Mouse (Mus musculus): ENCODE data around the gene Rsph1. TPM values are rescaled to one million over a fixed set of nuclear protein-coding genes. Genes with fewer than 3 reads are reported as not detected.

Rsph1 gene
- polyA plus RNA-seq, 1 experiment from 2014 or later, result 1.6 TPM

DNA sequence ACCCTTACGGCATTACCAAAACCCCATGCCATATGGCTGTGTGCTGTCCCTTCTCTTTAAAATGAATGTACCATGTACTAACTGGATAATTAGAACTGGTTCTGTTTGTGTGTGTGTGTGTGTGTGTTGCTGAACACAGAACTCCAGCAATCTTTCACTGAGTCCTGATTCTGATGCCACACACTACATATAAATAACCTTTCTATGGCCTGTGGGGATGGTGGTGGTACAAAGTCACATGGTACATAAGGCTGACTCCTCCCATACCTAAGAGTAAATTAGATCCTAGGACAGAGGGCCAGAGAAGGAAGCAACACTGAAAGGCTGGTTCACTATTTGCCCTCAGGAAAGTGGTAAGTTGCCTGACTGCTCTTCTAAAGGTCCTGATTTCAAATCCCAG, 9.3 kb upstream of the Rsph1 start, which contains the start of gene Slc37a1:
TSS of gene Slc37a1 (plus strand) at position 301 of the 400 bp plus-strand sequence.
- no peaks in the 10 kb centered on the region for H3K9me3 ChIP-seq
- 92% methylated on average over 1 of the region's 1 CpGs for WGBS
- no peak within 1 kb of the TSS for H3K4me2 ChIP-seq

DNA sequence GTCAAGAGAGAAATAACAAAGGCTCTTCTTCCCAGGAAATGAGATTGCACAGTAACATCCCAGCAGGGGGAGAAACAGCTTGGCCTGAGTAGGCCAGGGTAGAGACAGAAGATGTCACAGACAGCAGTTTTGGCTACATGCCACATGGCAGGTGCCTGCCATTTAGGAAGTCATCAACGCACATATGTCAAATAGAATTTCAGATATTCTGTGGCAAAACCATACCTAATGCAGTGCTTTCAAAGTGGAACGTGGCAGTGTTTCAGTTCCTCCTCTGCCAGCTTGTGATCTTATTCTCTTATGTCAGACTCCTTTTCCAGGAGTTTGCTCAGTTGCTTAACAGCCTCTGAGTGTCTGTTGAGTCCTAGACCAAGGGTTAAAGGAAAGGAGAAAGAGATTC, 8.7 kb upstream of the Rsph1 start:
- Histone ChIP-seq H3K27me3 (replicated peaks) (no peaks in the 10 kb centered on the region), H3K4me3 (replicated peaks) (no peak overlapping the region), H3K9me3 (no peaks in the 10 kb centered on the region), H3K36me3 (no peaks in the 10 kb centered on the region), H3K9ac (no peak overlapping the region), H3K4me1 (no peaks in the 10 kb centered on the region), H3K4me2 (no peak overlapping the region), H3K27ac (no peak overlapping the region)
- no peak for ATAC-seq (ENCODE audit: insufficient read depth, low FRiP score, low read depth)
- 81% methylated on average over 2 of the region's 2 CpGs for WGBS

More for the DNA sequence above, 9.3 kb upstream of the Rsph1 start, which contains the start of gene Slc37a1:
- no peaks in the 10 kb centered on the region for H3K4me1 ChIP-seq
- ATAC-seq (ENCODE audit: insufficient read depth, low FRiP score, low read depth), result no peak
- no peak within 1 kb of the TSS for H3K9ac ChIP-seq
- no peak within 1 kb of the TSS for H3K27ac ChIP-seq
- no peaks in the 10 kb centered on the region for H3K27me3 ChIP-seq (replicated peaks)
- no peaks in the 10 kb centered on the region for H3K36me3 ChIP-seq
- no peak within 1 kb of the TSS for H3K4me3 ChIP-seq (replicated peaks)

GRCm38 (mm10) chr17:31282687-31283053, 5.5 kb upstream of the Rsph1 start:
- Histone ChIP-seq H3K27me3 (replicated peaks) (no peaks in the 10 kb centered on the region), H3K36me3 (no peaks in the 10 kb centered on the region), H3K4me3 (replicated peaks) (no peak overlapping the region), H3K4me2 (no peak overlapping the region), H3K9ac (no peak overlapping the region), H3K27ac (no peak overlapping the region), H3K9me3 (no peaks in the 10 kb centered on the region), H3K4me1 (no peaks in the 10 kb centered on the region)
- WGBS, result 35% methylated on average over 7 of the region's 7 CpGs
- no peak for ATAC-seq (ENCODE audit: insufficient read depth, low FRiP score, low read depth)

GRCm38 (mm10) chr17:31281830-31282686, 4.9 kb upstream of the Rsph1 start:
- Histone ChIP-seq H3K27me3 (replicated peaks) (no peaks in the 10 kb centered on the region), H3K4me1 (no peaks in the 10 kb centered on the region), H3K36me3 (no peaks in the 10 kb centered on the region), H3K27ac (no peak overlapping the region), H3K4me3 (replicated peaks) (no peak overlapping the region), H3K9ac (no peak overlapping the region), H3K4me2 (no peak overlapping the region), H3K9me3 (no peaks in the 10 kb centered on the region)
- WGBS, result 50% methylated on average over 19 of the region's 19 CpGs
- no peak for ATAC-seq (ENCODE audit: insufficient read depth, low FRiP score, low read depth)

- no peak for ATAC-seq (ENCODE audit: insufficient read depth, low FRiP score, low read depth)
Measured at GRCm38 (mm10) chr17:31280269-31280668, 3.1 kb upstream of the Rsph1 start.

GRCm38 (mm10) chr17:31279541-31279940, 2.4 kb upstream of the Rsph1 start:
- 71% methylated on average over 9 of the region's 9 CpGs for WGBS
- Histone ChIP-seq H3K27me3 (replicated peaks) (no peaks in the 10 kb centered on the region), H3K9ac (no peak overlapping the region), H3K27ac (no peak overlapping the region), H3K9me3 (no peaks in the 10 kb centered on the region), H3K4me3 (replicated peaks) (no peak overlapping the region), H3K4me2 (no peak overlapping the region), H3K36me3 (no peaks in the 10 kb centered on the region), H3K4me1 (no peaks in the 10 kb centered on the region; the same call in 1 of the 2 replicates)
- no peak for ATAC-seq (ENCODE audit: insufficient read depth, low FRiP score, low read depth)

More at GRCm38 (mm10) chr17:31280269-31280668, 3.1 kb upstream of the Rsph1 start:
- H3K4me3 ChIP-seq (replicated peaks), result no peak overlapping the region
- H3K27ac ChIP-seq, result no peak overlapping the region
- H3K9me3 ChIP-seq, result no peaks in the 10 kb centered on the region
- no peaks in the 10 kb centered on the region for H3K27me3 ChIP-seq (replicated peaks)
- no peaks in the 10 kb centered on the region for H3K36me3 ChIP-seq
- H3K4me1 ChIP-seq, result no peaks in the 10 kb centered on the region; the same call in 1 of the 2 replicates
- no peak overlapping the region for H3K9ac ChIP-seq
- WGBS, result 43% methylated on average over 6 of the region's 6 CpGs
- H3K4me2 ChIP-seq, result no peak overlapping the region

GRCm38 (mm10) chr17:31277931-31278330, 748 bp upstream of the Rsph1 start:
- H3K36me3 ChIP-seq, result no peaks in the 10 kb centered on the region
- ATAC-seq (ENCODE audit: insufficient read depth, low FRiP score, low read depth), result no peak
- H3K9me3 ChIP-seq, result no peaks in the 10 kb centered on the region
- H3K4me3 ChIP-seq (replicated peaks), result no peak overlapping the region
- H3K9ac ChIP-seq, result no peak overlapping the region
- no peaks in the 10 kb centered on the region for H3K27me3 ChIP-seq (replicated peaks)
- H3K4me1 ChIP-seq, result no peaks in the 10 kb centered on the region; the same call in 1 of the 2 replicates
- 79% methylated on average over 4 of the region's 4 CpGs for WGBS
- H3K4me2 ChIP-seq, result no peak overlapping the region
- H3K27ac ChIP-seq, result no peak overlapping the region

- ATAC-seq (ENCODE audit: insufficient read depth, low FRiP score, low read depth), result no peak
- 28% methylated on average over 9 of the region's 9 CpGs for WGBS
- H3K9ac ChIP-seq, result no peak overlapping the region
- peak overlapping the region; percentile 91 for H3K4me2 ChIP-seq
- no peaks in the 10 kb centered on the region; the same call in 1 of the 2 replicates for H3K4me1 ChIP-seq
- H3K27ac ChIP-seq, result peak overlapping the region; percentile 40; the same call in 1 of the 2 replicates
- H3K36me3 ChIP-seq, result no peaks in the 10 kb centered on the region
- H3K9me3 ChIP-seq, result no peaks in the 10 kb centered on the region
- peak overlapping the region; percentile 52 for H3K4me3 ChIP-seq (replicated peaks)
- no peaks in the 10 kb centered on the region for H3K27me3 ChIP-seq (replicated peaks)
Measured at GRCm38 (mm10) chr17:31276207-31276921, 819 bp downstream of the Rsph1 start.

DNA sequence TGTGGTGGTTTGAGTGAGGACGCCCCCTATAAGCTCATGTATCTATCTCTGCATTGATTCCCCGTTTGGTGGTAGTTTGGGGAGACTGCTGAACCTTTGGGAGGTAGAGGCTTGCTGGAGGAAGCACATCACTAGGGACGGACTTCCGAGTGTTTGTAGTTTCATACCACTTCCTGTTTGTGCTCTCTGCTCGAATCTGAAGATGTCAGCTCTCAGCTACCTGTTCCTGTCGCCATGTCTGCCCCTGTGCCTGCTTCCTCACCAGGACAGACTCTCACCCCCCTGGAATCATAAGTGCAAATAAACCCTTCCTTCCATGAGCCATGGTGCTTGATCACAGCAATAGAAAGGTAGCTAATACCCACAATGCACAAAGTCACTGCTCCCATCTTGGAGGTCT, 2.0 kb downstream of the Rsph1 start:
- no peaks in the 10 kb centered on the region for H3K36me3 ChIP-seq
- H3K9ac ChIP-seq, result no peak overlapping the region
- H3K27ac ChIP-seq, result no peak overlapping the region
- no peak overlapping the region for H3K4me2 ChIP-seq
- no peaks in the 10 kb centered on the region; the same call in 1 of the 2 replicates for H3K4me1 ChIP-seq
- no peak for ATAC-seq (ENCODE audit: insufficient read depth, low FRiP score, low read depth)
- 62% methylated on average over 6 of the region's 6 CpGs for WGBS
- no peaks in the 10 kb centered on the region for H3K27me3 ChIP-seq (replicated peaks)
- H3K4me3 ChIP-seq (replicated peaks), result no peak overlapping the region
- no peaks in the 10 kb centered on the region for H3K9me3 ChIP-seq

GRCm38 (mm10) chr17:31273631-31274030, 3.6 kb downstream of the Rsph1 start:
- Histone ChIP-seq H3K4me2 (no peak overlapping the region), H3K27ac (no peak overlapping the region), H3K4me1 (no peaks in the 10 kb centered on the region; the same call in 1 of the 2 replicates), H3K27me3 (replicated peaks) (no peaks in the 10 kb centered on the region), H3K36me3 (no peaks in the 10 kb centered on the region), H3K9ac (no peak overlapping the region), H3K4me3 (replicated peaks) (no peak overlapping the region), H3K9me3 (no peaks in the 10 kb centered on the region)
- WGBS, result 81% methylated on average over 8 of the region's 8 CpGs
- no peak for ATAC-seq (ENCODE audit: insufficient read depth, low FRiP score, low read depth)

DNA sequence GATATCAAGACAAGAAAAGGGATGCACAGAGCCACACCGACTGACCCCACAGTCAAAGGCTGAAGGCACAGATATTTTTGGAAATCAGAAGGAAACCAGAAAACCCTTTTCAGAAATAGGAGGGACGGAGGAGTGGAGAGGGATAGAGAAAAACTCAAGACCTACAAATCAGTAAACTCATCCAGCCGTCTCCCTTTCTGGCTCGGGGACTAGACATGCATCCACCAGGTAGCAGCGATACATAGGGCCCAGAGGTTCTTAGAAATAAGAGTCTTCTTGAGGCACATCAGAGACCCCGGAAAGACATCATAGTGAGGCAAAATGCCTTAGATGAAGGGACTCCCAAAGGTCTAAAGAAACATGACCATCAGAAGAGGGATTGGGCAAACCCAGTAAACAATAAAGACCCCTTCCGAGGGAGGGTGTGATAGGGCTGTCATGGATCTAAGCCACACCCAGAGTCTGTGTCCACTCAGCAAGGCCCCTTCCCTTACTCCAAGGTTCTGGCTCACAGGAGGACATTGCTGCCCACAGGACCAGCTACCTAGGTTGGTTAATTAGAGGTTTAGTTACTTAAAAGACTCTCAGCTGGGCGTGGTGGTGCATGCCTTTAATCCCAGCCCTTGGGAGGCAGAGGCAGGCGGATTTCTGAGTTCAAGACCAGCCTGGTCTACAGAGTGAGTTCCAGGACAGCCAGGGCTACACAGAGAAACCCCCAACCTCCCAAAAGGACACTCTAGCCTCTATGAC, 4.6 kb downstream of the Rsph1 start:
- Histone ChIP-seq H3K9ac (no peak overlapping the region), H3K4me1 (no peaks in the 10 kb centered on the region; the same call in 1 of the 2 replicates), H3K36me3 (no peaks in the 10 kb centered on the region), H3K27ac (no peak overlapping the region), H3K27me3 (replicated peaks) (no peaks in the 10 kb centered on the region), H3K9me3 (no peaks in the 10 kb centered on the region), H3K4me2 (no peak overlapping the region), H3K4me3 (replicated peaks) (no peak overlapping the region)
- 80% methylated on average over 9 of the region's 9 CpGs for WGBS
- ATAC-seq (ENCODE audit: insufficient read depth, low FRiP score, low read depth), result no peak

All from stomach, embryonic 15.5 days (tissue).